26 mouse cellular contexts compared by ENCODE assay signal in the genomic region with DNA sequence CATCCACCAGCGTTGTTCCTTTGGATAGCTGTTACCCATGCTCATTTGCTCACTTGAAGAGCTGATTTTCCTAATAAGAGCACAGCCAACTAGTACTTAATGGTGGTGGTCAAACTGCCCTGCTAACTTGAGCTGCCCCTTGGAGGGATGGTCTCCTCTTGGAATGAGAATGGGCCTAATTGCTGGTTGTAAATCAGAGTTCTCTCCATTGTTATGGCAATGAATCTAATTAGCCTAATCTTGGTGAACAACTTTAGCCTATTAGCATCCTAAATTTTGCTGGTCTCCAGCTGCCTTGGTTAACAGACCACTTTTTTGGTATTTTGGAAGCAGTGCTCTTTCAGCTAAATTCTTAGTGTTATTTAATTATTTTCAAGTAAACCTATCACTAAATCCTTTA. TPM values are rescaled to one million over a fixed set of nuclear protein-coding genes. Genes with fewer than 3 reads are reported as not detected.
DNase-seq lines count a peak whose midpoint lies in the region; ATAC-seq and TF ChIP-seq lines count a peak whose summit lies in the region.
"Had no signal": no experiment of that assay in that cellular context is flagged by ENCODE, and none has a peak within 500 bp of the region (broad histone marks: within the 10 kb centered on the region; RNA-seq: fewer than 3 reads in every experiment).

No protein-coding gene starts in this region.

- ATAC-seq in frontal cortex, adult (ENCODE audit: low TSS enrichment): no peak
- ATAC-seq in megakaryocyte, adult 5-6 weeks (ENCODE audit: poor library complexity, severe bottlenecking): no peak
- ATAC-seq: CD4-positive, CD25-positive, alpha-beta regulatory T cell, adult 4 months; forebrain, embryonic 16.5 days; intestine, postnatal 0 days had no signal

- no peaks in the 10 kb centered on the region for H3K9me3 ChIP-seq in ES-E14 (ENCODE audit: control insufficient read depth, insufficient read depth, low read depth, low read length)
- H3K9me3 ChIP-seq: forebrain, embryonic 10.5 days; G1E; hindbrain, embryonic 12.5 days; hindbrain, embryonic 15.5 days had no signal

- in situ Hi-C loops in ES-E14 (cut with MboI; ENCODE audit: low sequenced_read_pairs in 2 of 2, unreplicated experiment in 2 of 2): no loop called here

- DNase-seq in ES-CJ7 (ENCODE audit: low read depth, low spot score): peak; percentile 77
- DNase-seq in ES-E14 (ENCODE audit: low read depth, low spot score): peak; percentile 21
- DNase-seq in ZHBTc4 (ENCODE audit: low read depth, low spot score): peak; percentile 65
- DNase-seq in MN1 (ENCODE audit: low spot score): no peak
- DNase-seq: adrenal gland, adult 2 months; adrenal gland, postnatal 14 days; cerebellum, adult 18-20 months; cerebellum, adult 9-10 months; cerebellum, postnatal 14 days; gastrocnemius, postnatal 14 days; heart, adult 11 months; kidney, adult 2 months had no signal

- H3K36me3 ChIP-seq in ES-E14 (ENCODE audit: control insufficient read depth, insufficient read depth, low read length, poor library complexity, severe bottlenecking): no peaks in the 10 kb centered on the region
- H3K36me3 ChIP-seq: forebrain, embryonic 10.5 days; G1E; hindbrain, embryonic 12.5 days; hindbrain, embryonic 15.5 days had no signal

- no peaks in the 10 kb centered on the region for H3K4me1 ChIP-seq in ES-E14 (ENCODE audit: control insufficient read depth in 2 of 2, insufficient read depth in 2 of 2, low read length in 2 of 2, poor library complexity in 1 of 2)
- H3K4me1 ChIP-seq: forebrain, embryonic 10.5 days; hindbrain, embryonic 12.5 days; hindbrain, embryonic 15.5 days had no signal

- H3K4me3 ChIP-seq in ES-E14 (ENCODE audit: insufficient read depth in 1 of 2, low read depth in 1 of 2, low read length in 2 of 2, poor library complexity in 1 of 2, severe bottlenecking in 1 of 2): no peak overlapping the region
- H3K4me3 ChIP-seq: forebrain, embryonic 10.5 days; hindbrain, embryonic 12.5 days; hindbrain, embryonic 15.5 days had no signal

- no peak overlapping the region for H3K27ac ChIP-seq in ES-E14 (ENCODE audit: insufficient read depth, low read depth, low read length, poor library complexity, severe bottlenecking)
- H3K27ac ChIP-seq: forebrain, embryonic 10.5 days; hindbrain, embryonic 12.5 days; hindbrain, embryonic 15.5 days had no signal

- no peak overlapping the region for H3K9ac ChIP-seq in ES-E14 (ENCODE audit: insufficient read depth, low read depth, low read length, poor library complexity, severe bottlenecking)
- H3K9ac ChIP-seq: hindbrain, embryonic 12.5 days; hindbrain, embryonic 15.5 days had no signal

TF ChIP-seq in ES-E14, 5 proteins besides CTCF, POLR2A, EP300 and RAD21:
- no peak for TF ChIP-seq MAFK (IDR thresholded peaks at IDR 0.05; ENCODE audit: insufficient read depth, low read depth, low read length)
- no peak for TF ChIP-seq CHD2 (IDR thresholded peaks at IDR 0.05; ENCODE audit: low read depth, low read length)
- TF ChIP-seq ZC3H11A (IDR thresholded peaks at IDR 0.05; ENCODE audit: borderline replicate concordance, low read depth, low read length): no peak
- no peak for TF ChIP-seq ZNF384 (IDR thresholded peaks at IDR 0.05; ENCODE audit: low read depth, low read length)

RNA-seq across cellular contexts. Expression of a gene that starts 13.4 kb away (rescaled TPM):
- not detected in 2 replicates for total RNA-seq in ES-E14 (2012; rRNA removed)
- not detected in 2 replicates for total RNA-seq in megakaryocyte, adult 5-6 weeks (2015)
- not detected in 2 replicates for total RNA-seq in megakaryocyte, adult 5-6 weeks (2017)
- total RNA-seq: gastrocnemius, adult 18-20 months; gastrocnemius, postnatal 14 days; gastrocnemius, postnatal 4 days; heart, adult 8-10 months; heart, postnatal 25 days; hematopoietic stem cell, adult 5-6 weeks had no signal
